Mouse (Mus musculus): ENCODE results near the gene Ebf1. TPM values are rescaled to one million over a fixed set of nuclear protein-coding genes. Genes with fewer than 3 reads are reported as not detected.

Ebf1 gene
- total RNA-seq, 2 experiments from 2014 or later, result 29.5 to 35.3 TPM

DNA sequence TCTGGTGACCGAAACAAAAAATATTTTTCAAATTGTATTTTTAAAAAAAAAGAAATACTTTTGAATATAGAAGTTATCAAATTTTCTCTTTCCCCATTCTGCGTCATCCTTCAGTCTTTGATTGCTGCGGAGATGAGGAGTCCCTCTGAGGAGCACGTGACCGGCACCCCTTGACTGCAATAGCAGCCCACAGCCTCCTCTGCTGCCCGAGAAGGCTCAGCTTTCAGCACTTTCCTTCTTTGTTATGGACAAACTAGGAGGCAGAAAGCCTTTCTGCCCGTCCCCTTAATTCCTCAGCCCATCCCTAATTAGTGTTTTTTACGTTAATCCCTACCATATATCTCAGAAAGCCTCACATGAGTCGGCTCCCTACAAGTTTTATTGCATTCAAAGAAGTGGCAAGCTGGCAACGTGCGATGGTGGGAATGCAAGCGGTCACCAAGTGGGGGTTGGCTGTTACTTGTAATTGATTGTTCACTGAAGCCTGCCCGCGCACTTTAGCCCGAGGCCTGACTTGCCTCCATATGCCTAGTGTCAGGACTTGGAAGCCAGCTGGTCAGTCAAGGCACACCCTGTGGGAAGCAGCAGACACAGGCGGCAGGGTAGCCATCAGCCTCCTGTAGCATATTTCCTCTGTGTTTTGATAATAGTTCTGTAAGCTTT, 79.6 kb downstream of the Ebf1 start:
- intact Hi-C loops (cut with DNase I), result no loop called here
- DNase-seq, result no peak

DNA sequence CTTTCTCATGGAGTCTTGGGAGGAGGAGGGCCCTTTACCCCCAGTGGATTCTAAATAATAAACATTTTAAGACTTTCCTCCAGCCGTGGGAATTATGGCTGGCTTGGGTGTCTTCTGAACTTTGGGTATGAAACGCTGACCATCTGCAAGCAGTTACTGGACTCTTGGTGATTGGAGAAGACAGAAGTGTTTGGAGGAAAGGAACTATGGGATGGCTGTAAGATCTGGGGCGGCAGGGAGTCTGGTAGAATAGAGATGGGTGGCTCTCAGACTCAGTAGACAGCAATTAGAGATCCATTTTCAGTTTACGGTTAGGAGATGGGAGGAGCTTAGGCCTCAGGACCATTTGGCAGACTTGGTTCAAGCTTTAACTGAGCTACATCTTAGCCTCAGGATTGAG, 83.1 kb downstream of the Ebf1 start:
- no peak for DNase-seq
- intact Hi-C loops (cut with DNase I), result no loop called here

DNA sequence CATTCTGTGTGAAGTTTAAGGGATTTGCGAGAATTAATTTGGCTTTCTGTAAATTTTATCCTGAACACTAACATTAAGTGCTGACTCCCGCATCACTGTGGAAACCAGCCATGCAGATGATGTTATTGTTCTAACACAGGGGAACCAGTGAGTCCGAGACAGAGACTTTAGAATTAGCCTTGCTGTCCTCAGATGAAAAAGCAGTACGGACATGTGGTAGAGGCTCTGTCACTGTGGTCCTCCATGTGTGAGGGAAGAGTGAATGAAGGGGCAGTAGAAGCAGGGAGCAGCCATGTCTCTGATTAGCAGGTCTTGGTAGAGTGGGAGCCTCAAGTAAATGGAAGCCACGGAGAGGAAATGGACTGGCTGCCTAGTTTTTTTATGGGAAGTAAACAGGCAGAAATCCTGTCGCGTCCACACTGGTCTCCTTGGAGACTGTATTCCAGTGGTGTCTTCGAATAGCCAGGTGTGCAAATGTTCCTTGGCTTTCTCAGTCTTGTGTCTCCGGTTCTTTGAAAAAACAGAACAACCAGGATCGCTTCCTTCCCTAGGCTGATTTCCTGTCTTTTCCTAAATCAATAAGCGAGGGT, 84.2 kb downstream of the Ebf1 start:
- intact Hi-C loops (cut with DNase I), result no loop called here
- no peak for DNase-seq

DNA sequence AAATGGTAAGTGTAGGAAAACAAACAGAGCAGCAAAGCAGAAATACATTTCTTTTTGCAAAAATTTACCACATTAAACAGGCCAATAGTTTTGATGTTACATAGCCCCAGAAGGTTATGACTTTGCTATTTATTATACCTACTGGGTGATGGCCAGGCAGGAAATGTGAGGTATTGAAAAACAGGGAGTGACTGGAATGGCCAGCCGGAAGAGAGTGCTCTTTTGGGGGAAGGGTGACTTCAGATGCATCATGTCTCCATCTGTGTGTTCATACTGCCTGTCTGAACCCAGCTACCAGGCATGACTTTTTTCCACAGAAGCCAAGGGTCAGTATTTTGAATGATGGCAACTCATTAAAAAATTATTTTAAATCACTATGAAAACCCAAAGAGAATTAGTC, 84.7 kb downstream of the Ebf1 start:
- intact Hi-C loops (cut with DNase I), result no loop called here
- no peak for DNase-seq

DNA sequence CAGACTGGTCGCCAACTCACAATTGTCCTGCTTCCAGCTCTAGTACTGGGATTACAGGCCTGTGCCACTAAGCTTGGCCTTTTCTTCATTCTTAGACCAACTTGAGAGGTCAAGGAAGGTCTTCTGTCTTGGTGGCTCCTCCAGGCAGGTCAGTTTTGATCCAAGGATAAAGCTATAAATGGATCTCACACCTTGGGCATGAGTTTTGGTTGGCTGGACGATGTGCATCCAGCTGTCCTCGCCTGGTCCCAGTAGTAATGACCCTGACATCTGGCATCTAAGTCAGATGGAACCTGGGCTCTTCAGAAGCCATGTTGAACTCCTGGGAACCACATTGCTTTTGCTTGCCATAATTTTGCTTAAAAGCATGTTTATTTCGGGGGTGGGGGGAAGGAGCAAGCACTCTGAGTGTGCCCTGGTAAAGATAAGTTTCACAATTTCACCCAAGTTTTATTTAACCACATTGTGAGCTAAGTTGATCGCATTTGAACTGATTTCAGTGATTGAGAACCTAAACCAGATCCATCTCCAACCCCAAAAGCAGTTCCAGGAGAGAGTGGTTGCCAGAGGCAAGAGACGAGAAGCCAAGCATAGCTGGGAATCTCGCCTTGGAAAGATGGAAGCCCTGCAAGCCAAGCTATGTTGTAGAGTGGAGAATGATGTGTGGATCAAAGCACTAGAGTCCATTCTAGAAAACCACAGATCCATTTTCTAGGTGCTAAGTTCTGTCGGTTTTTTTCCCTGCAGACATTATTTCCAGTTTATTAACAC, 85.8 kb downstream of the Ebf1 start:
- DNase-seq, result no peak

DNA sequence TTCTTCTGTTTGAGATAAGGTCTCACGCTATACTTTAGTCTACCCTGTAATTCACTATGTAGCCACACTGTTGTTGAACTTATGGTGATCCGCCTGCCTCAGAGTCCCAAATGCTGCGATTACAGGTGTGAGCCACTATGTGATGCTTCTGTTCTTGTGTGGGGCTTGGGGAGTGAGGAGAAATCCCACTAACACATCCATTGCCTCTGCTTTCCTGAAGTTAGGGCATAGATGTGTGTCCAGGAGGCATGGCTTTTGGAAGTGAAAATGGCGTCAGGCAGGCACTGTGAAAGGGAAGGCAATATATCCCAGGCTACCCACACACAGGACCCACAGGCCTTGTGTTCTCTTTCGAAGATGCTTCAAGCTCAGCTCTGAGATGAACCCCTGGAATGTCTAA, 86.8 kb downstream of the Ebf1 start:
- intact Hi-C loops (cut with DNase I), result no loop called here

More for the DNA sequence above, 85.8 kb downstream of the Ebf1 start:
- intact Hi-C loops (cut with DNase I), result no loop called here

DNA sequence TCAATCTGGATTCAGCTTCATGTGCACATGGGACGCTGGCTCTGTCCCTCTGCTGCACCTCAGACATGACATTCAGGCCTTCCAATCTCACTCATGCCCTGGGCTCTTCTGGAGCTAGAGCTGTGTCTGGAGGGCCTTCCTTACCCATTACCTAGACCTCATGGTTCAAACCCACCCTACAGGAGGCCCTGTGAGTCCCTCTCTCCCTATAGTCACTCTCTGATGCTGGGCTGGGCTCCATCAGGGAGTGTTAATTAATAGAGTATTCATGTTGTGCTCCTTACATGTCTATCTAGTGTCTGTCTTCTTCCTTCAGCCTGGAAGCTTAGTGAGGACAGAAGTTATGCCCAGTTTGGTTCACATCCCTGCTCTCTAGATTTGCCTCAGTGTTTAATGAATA, 88.7 kb downstream of the Ebf1 start:
- DNase-seq, result no peak
- intact Hi-C loops (cut with DNase I), result no loop called here

More for the DNA sequence above, 86.8 kb downstream of the Ebf1 start:
- DNase-seq, result no peak

DNA sequence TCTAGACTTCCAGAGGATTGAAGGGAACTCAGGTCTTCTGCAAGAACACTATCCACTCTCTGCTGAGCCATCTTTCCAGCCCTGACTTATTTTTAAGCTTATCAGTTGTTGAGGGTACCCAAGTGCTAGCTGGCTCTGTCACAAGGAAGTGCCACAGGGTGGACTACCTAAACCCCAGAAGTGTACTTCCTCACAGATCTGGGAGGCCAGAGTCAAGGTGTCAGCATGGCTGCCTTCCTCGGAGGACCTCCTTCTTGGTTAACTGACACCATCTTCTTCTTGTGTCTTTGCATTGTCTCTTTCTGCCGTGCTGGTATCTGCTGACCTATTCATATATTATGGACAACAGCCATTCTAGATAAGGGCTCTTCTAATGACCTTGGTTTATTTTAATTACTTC, 89.3 kb downstream of the Ebf1 start:
- DNase-seq, result no peak
- intact Hi-C loops (cut with DNase I), result no loop called here

DNA sequence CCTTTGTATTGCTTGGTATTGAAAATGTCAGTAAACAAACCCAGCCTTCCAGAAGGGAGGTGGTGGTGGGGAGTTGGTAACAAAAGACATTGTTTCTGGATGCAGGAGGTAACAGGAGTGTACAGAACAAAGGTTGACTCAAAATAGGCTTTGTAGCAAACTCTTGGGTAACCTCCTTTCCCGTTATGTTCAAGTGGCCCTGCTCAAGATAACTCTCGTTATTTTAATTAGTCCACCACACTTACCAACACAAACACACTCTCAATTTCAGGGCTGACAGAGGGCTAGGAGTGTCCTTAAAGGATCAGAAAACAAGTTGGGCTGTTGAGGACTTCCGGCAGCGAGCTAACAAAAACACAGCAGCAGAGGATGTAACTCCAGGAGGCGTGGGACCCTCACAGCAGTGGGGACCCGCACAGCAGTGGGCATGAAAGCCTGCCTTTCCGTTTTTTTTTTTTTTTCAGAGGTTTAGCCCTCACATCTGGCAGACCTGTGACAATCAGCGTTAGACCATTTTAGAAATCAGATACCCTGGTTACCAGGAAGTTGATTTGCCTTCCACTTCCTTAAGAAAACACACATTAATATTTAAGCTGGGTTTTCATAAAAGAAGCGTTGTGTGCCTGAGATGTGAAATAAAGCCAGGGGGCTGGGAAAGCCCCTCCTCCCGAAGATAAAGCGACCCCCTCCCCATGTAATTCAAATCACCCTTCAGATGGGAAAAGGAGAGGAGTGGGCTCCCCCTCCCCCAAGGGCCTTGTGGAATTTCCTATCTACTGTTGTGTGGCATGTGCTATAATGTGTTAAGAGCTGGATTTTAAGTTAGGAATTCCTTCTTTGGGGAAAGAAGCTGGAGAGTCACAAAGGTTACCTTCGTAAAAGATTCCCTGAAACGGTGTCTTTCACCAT, 90.5 kb downstream of the Ebf1 start:
- DNase-seq, result no peak
- intact Hi-C loops (cut with DNase I), result no loop called here

DNA sequence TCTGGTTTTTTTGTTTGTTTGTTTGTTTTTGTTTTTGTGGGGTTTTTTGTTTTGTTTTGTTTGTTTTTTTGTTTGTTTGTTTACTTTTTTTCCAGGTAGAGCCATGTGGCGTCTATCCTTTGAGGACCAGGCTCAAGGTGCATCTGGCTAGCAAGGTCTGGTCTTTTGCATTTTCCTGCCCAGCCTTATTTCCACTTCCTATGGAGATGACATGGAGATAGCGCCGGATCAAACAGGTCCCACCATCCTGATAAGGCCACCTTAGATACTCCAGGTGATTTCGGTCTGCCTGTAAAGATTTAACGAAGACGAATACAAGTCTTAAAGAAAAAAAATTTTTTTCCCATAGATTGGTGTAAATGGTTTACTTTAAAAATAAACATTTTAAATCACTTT, 91.2 kb downstream of the Ebf1 start:
- no peak for DNase-seq
- intact Hi-C loops (cut with DNase I), result no loop called here

DNA sequence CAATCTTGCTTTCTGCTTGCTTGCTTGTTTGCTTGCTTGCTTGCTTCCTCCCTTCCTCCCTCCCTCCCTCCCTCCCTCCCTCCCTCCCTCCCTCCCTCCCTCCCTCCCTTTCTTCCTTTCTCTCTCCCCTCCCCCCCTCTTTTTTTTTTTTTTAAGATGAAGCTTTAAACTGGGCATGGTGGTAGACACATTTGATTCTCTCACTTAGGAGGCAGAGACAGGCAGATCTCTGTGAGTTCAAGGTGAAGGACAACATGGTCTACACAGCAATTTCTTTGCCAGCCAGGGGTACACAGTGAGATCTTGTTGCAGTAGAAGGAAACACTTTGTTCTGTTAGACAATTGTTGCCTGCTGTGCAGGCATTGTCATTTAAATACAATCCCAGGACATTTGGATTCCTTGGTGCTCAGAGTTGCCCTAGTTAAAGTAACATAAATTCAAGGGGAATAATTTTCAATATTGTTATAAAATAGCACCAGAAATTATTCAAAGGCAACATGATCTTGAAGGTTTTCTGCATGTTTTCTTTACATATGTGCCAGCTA, 92.0 kb downstream of the Ebf1 start:
- intact Hi-C loops (cut with DNase I), result no loop called here
- no peak for DNase-seq

DNA sequence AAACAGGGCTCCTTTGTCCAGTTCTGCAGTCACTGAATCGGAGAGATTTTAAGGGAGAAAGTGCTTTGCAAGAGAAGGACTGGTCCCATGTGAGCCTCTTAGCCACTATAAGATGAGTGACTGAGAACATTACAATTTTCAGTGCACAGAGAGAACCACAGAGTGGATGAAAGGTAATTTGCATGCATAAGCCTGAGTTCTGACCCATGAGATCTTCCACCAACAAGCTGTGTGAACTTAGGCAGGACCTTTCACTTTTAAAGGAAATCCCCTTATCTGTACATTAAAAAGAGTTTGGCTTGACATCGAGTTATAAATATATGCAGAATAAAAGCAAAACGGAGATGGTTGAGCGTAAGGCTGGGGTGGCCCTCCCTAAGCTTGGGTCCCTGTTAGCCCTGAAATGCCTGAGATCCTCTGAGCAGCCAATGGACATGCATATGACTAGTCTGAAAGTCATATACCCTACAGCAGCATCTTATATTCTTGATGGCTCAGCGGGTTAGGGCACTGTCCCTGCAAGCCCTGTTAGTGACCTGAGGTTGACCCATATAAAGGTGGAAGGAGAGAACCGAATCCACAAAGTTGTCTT, 92.8 kb downstream of the Ebf1 start:
- intact Hi-C loops (cut with DNase I), result no loop called here
- DNase-seq, result no peak

DNA sequence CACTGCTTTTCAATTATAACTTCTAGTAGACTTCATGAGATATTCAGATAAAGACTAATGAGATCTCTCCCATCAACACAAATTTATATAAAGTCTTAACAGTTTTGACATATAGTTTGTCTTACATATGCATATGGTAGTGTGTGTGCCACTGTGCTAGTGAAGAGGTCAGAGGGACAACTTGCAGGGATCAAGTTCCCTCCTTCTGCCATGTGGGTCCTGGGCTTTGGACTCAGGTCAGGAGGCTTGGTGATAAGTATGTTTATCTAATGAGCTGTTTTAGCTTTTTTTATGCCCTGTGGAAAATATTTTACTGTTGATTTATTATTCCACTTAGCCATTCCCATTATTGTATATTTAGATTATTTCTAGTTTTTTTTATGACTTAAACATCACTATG, 93.7 kb downstream of the Ebf1 start:
- DNase-seq, result no peak

DNA sequence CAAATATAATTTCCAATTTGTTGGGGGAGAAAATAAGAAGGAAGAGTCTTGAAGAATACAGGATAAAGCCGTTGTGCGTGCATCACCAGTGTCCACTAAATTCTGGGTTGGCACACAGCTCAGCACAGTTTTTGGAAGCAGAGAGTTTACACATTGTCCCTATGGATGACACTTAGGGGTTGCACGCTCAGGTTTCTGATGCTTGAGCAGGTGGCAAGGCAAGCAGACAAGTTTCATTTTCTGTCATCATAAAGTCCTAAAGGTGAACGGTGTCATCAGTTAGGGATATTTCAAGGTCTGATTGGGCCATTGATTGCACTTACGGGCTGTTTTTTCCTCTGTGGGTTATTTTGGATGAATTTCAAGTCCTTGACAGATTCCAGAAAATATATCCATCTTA, 97.1 kb downstream of the Ebf1 start:
- intact Hi-C loops (cut with DNase I), result no loop called here
- DNase-seq, result no peak

More for the DNA sequence above, 93.7 kb downstream of the Ebf1 start:
- intact Hi-C loops (cut with DNase I), result no loop called here

DNA sequence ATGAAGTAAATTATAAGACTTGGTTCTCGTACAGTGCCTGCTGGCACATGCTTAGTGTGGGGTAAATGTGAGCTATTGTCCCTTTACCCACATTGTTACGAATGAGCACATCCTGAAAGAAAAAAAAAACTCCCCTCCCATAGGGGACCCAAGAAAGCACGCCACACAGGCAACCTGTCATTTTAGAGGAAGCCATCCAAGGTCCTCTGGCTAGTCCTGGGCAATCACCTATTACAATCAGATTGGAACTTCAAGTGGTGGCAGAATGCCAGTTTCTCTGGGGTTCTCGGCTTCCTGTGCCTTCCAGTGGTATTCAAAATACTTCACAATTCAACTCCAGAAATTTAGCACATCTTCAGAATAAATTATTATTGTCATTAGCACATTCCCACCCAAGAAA, 98.7 kb downstream of the Ebf1 start:
- intact Hi-C loops (cut with DNase I), result no loop called here
- DNase-seq, result peak; percentile 20 to 34

DNA sequence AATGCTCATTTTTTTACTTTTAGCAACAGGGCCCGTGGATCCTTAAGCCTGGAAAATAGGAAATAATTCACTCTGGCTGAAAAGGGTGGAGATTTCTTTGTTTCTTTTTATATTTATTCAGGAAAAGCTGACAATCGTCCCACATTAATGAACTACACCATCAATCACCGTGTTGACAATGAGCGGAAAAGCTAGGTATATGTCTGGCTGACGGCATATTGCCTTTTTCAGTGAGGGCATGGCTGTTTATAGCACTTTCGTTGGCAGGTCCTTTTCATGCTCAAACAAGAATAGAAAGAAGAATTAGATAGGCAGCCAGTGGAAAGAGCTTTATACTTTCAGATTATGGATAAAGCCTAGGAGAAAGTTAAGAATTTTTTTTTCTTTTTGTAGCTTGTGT, 99.8 kb downstream of the Ebf1 start:
- intact Hi-C loops (cut with DNase I), result no loop called here
- peak in 1 of 2 experiments; percentile 20 for DNase-seq

DNA sequence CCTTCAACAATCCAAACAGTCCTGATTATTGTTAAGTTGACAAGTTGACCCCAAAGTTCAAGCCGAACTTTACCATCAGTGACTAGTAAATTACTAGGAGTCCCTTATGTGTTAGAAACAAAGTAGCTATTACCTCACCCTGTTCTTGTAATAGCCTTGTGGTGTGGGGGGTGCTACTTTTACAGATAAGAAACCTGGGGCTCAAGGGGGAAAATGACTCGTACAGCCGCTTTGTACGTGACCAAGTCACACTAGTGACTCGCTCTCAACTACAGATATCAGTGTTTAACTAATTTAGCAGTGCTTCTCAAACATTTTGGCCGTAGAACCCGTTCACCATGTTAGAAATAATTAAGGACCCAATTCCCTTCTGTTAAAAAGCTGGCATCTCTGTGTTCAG, 100.5 kb downstream of the Ebf1 start:
- intact Hi-C loops (cut with DNase I), result no loop called here
- DNase-seq, result no peak

DNA sequence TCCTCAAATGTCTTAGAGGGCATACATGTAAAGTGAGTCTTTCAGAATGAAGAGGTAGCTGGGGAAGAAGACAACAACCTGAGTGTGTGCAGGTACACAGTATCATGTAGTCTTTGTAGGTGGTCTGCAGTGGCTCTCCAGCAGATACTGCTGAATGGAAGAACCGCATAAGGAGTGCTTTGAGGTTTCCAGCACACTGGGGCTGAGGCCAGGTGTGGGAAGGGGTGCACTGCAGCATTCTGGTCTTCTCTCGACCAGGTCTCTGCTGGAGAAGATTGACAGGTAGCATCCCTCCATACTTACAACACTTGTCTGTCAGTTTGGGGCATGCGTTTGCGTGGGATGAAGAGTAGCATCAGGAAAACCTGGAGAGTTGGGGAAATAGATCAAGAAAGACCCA, 104.9 kb downstream of the Ebf1 start:
- no peak for DNase-seq
- intact Hi-C loops (cut with DNase I), result no loop called here

DNA sequence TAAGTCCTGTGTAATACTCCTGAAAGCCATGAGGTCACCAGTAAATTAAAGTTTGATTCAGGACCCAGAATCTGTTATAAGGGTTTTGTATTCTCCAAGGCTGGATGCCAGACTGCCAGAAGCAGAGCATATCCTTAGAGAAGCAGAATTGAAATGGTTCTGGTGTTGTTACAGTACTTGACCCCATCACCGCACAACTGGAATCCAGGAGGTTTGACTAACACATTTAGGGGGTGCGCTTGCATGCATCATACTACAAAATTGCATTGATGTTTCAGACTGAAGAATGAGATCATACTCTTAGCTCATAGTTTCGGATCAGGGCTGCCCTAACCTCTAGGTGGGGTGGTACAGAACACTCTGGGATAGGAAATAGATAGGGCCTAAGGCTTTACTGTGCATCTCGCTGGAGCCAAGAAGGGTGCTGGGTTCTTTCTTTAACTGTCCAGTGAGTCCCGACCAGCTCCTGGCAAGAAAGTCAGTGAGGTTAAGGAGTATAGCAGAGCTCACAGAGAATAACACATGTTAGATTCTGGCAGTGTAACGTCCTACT, 106.9 kb downstream of the Ebf1 start:
- intact Hi-C loops (cut with DNase I), result no loop called here
- peak in 1 of 2 experiments; percentile 24 for DNase-seq

DNA sequence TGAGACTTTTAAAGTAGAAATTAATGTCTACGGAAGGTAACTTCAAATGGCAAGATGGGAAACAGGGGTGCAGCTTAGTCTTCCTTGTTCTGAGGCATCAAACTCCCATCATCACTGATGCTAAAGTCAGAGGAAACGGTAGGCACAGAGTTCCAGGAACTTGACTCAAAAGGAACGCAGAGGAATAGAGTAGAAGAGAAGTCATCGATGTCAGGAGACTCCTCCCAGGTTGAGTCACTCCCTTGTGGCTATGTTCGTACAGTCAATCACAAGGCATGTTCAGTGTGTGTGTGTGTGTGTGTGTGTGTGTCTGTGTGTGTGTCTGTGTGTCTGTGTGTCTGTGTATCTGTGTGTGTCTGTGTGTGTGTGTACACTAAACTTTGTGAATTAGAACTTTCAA, 108.6 kb downstream of the Ebf1 start:
- no peak for DNase-seq
- intact Hi-C loops (cut with DNase I), result no loop called here

Measured in heart, postnatal 10 days (tissue).